Mouse (Mus musculus): ENCODE data around the gene Adck2. TPM values are rescaled to one million over a fixed set of nuclear protein-coding genes. Genes with fewer than 3 reads are reported as not detected.

Adck2 gene
- polyA plus RNA-seq (2014; fragmentation: Nextera tagmentation; extraction: Ambion mirVana) = 37.5 and 38.0 TPM in 2 replicates

DNA sequence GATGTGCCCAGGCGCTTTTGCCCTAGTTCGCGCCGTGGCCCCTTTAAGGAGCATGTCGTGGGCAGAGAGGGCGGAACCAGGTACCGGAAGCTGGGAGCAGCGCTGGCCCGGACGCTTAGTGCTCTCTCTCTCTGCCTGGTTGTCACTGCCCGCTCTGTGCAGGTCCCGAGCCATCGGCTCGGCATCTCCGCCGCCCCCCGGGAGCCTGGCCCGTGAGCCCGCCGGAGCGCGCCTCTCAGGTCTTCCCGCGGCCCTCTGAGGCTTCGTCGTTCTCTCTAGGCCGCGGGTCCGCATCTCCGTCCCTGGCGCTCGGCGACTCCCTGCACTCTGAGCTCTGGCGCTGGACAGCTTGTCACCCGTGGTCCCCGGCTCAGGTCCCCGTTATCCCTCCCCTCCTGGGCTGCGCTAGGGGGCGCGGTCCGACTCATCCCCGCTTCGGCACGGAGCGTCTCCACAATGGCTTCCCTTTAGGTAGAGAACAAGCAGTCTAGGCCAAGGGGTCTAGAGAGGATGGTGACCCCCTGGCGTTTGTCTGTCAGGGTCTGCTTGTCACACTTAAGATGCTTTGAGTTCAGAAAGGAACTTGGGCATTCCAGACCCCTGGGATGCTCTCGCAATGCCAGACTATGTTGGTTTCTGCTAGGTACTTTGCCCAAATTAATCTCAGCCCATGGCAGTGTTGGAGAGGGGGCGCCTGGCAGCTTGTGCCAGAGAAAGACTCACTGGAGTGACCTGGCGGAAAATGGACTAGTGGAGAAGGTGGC lies at the start of gene Adck2:
Gene Adck2, plus strand, starts transcription at position 83 of the 764 bp plus-strand sequence.
- peak; percentile 95 for ATAC-seq (ENCODE audit: low FRiP score)

GRCm38 (mm10) chr6:39526797-39527196 lies 46.9 kb upstream of the Adck2 start:
- no peak overlapping the region for H3K9ac ChIP-seq
- peaks cover 16% of the 10 kb centered on the region for H3K36me3 ChIP-seq (replicated peaks; ENCODE audit: control insufficient read depth, insufficient read depth)
- no peak overlapping the region for H3K4me2 ChIP-seq (replicated peaks)
- H3K4me3 ChIP-seq (replicated peaks; ENCODE audit: low read length) = no peak overlapping the region
- no peaks in the 10 kb centered on the region for H3K27me3 ChIP-seq (ENCODE audit: control insufficient read depth, insufficient read depth, low read length)
- WGBS = 72% methylated on average over 8 of the region's 10 CpGs
- DNase-seq (ENCODE audit: low spot score) = no peak
- no peak for ATAC-seq (ENCODE audit: low FRiP score)
- H3K9me3 ChIP-seq (ENCODE audit: control insufficient read depth, low read length) = no peaks in the 10 kb centered on the region
- H3K27ac ChIP-seq = peak overlapping the region; percentile 83
- peaks cover 25% of the 10 kb centered on the region for H3K4me1 ChIP-seq (replicated peaks; ENCODE audit: control insufficient read depth, insufficient read depth, low read length)

More for the DNA sequence above, at the start of gene Adck2:
- peak within 1 kb of the TSS; percentile 80 for H3K4me2 ChIP-seq (replicated peaks)
- peak within 1 kb of the TSS; percentile 91 for H3K9ac ChIP-seq
- peaks cover 11% of the 10 kb centered on the region for H3K36me3 ChIP-seq (replicated peaks; ENCODE audit: control insufficient read depth, insufficient read depth)
- peaks cover 11% of the 10 kb centered on the region for H3K4me1 ChIP-seq (replicated peaks; ENCODE audit: control insufficient read depth, insufficient read depth, low read length)
- peak within 1 kb of the TSS; percentile 80 for H3K4me3 ChIP-seq (replicated peaks; ENCODE audit: low read length)
- H3K27me3 ChIP-seq (ENCODE audit: control insufficient read depth, insufficient read depth, low read length) = no peaks in the 10 kb centered on the region
- H3K27ac ChIP-seq = peak within 1 kb of the TSS; percentile 96
- WGBS = under 1% methylated on average over 49 of the region's 49 CpGs
- peak; percentile 82 for DNase-seq (ENCODE audit: low spot score)
- no peaks in the 10 kb centered on the region for H3K9me3 ChIP-seq (ENCODE audit: control insufficient read depth, low read length)

DNA sequence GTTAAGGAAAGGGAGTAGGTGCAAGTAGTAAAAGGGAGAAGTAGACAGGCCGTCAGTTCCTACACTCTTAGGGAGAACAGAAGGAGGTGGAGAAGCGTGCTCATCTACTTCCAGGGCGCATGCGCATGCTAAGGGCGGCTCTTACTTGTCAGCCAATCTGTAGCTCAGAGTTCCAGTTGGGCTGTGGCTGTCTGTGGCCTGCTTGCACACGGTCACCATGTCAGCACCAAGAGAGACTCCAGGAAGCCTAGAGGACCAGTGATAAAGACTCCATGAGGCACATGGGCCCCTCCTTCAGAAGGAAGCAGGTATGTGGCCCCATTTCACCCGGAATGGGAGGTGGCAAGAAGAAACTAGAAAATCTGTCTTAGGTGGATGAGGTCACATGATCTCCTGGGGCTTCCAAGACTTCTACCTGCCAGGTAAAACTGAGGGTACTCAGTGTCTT lies 46.3 kb upstream of the Adck2 start:
- no peak overlapping the region for H3K4me2 ChIP-seq (replicated peaks)
- H3K9ac ChIP-seq = no peak overlapping the region
- H3K27ac ChIP-seq = peak overlapping the region; percentile 83
- DNase-seq (ENCODE audit: low spot score) (no peak), ATAC-seq (ENCODE audit: low FRiP score) (no peak)
- peaks cover 10% of the 10 kb centered on the region for H3K36me3 ChIP-seq (replicated peaks; ENCODE audit: control insufficient read depth, insufficient read depth)
- no peak overlapping the region for H3K4me3 ChIP-seq (replicated peaks; ENCODE audit: low read length)
- H3K27me3 ChIP-seq (ENCODE audit: control insufficient read depth, insufficient read depth, low read length) = no peaks in the 10 kb centered on the region
- no peaks in the 10 kb centered on the region for H3K9me3 ChIP-seq (ENCODE audit: control insufficient read depth, low read length)
- 75% methylated on average over 7 of the region's 7 CpGs for WGBS
- peaks cover 25% of the 10 kb centered on the region for H3K4me1 ChIP-seq (replicated peaks; ENCODE audit: control insufficient read depth, insufficient read depth, low read length)

DNA sequence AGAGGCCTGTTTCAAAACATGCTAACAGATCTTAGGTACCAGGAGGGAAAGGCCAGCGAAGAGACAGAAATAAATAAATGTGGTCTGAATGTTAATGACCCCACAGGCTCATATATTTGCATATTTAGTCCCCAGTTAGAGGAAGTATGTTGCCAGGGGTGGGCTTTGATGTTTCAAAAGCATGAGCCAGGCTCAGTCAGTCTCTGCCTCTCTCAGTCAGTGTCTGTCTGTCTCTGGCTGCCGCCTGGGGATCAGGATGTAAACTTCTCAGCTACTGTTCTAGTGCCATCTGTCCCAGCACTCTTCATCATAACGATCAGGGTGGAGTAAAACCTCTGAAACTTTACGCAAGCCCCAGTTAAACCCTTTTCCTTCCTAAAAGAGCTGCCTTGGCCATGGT lies 45.9 kb upstream of the Adck2 start:
- DNase-seq (ENCODE audit: low spot score) = no peak
- Histone ChIP-seq H3K27me3 (ENCODE audit: control insufficient read depth, insufficient read depth, low read length) (no peaks in the 10 kb centered on the region), H3K9ac (no peak overlapping the region)

GRCm38 (mm10) chr6:39528671-39529535 lies 44.8 kb upstream of the Adck2 start:
- DNase-seq (ENCODE audit: low spot score) = peak; percentile 69
- H3K27ac ChIP-seq = peak overlapping the region; percentile 83
- peak; percentile 93 for ATAC-seq (ENCODE audit: low FRiP score)
- 31% methylated on average over 12 of the region's 12 CpGs for WGBS
- H3K36me3 ChIP-seq (replicated peaks; ENCODE audit: control insufficient read depth, insufficient read depth) = 0 out of 2 replicates have a peak, but pooled peaks cover 3% of the 10 kb centered on the region
- no peaks in the 10 kb centered on the region for H3K27me3 ChIP-seq (ENCODE audit: control insufficient read depth, insufficient read depth, low read length)
- peaks cover 25% of the 10 kb centered on the region for H3K4me1 ChIP-seq (replicated peaks; ENCODE audit: control insufficient read depth, insufficient read depth, low read length)
- H3K4me2 ChIP-seq (replicated peaks) = peak overlapping the region; percentile 17; the same call in 1 of the 2 replicates
- H3K9me3 ChIP-seq (ENCODE audit: control insufficient read depth, low read length) = no peaks in the 10 kb centered on the region
- no peak overlapping the region for H3K4me3 ChIP-seq (replicated peaks; ENCODE audit: low read length)
- no peak overlapping the region for H3K9ac ChIP-seq

More for the DNA sequence above, 45.9 kb upstream of the Adck2 start:
- H3K36me3 ChIP-seq (replicated peaks; ENCODE audit: control insufficient read depth, insufficient read depth) = peaks cover 8% of the 10 kb centered on the region
- H3K4me1 ChIP-seq (replicated peaks; ENCODE audit: control insufficient read depth, insufficient read depth, low read length) = peaks cover 25% of the 10 kb centered on the region
- no peak overlapping the region for H3K4me3 ChIP-seq (replicated peaks; ENCODE audit: low read length)
- WGBS = 26% methylated on average over 4 of the region's 4 CpGs
- H3K27ac ChIP-seq = peak overlapping the region; percentile 83
- H3K9me3 ChIP-seq (ENCODE audit: control insufficient read depth, low read length) = no peaks in the 10 kb centered on the region
- H3K4me2 ChIP-seq (replicated peaks) = no peak overlapping the region
- peak; percentile 45; the same call in 1 of the 2 replicates for ATAC-seq (ENCODE audit: low FRiP score)

- Histone ChIP-seq H3K4me2 (replicated peaks) (no peak overlapping the region), H3K36me3 (replicated peaks; ENCODE audit: control insufficient read depth, insufficient read depth) (0 out of 2 replicates have a peak, but pooled peaks cover 3% of the 10 kb centered on the region), H3K4me1 (replicated peaks; ENCODE audit: control insufficient read depth, insufficient read depth, low read length) (peaks cover 7% of the 10 kb centered on the region), H3K4me3 (replicated peaks; ENCODE audit: low read length) (no peak overlapping the region), H3K9me3 (ENCODE audit: control insufficient read depth, low read length) (no peaks in the 10 kb centered on the region), H3K27me3 (ENCODE audit: control insufficient read depth, insufficient read depth, low read length) (no peaks in the 10 kb centered on the region), H3K9ac (no peak overlapping the region), H3K27ac (no peak overlapping the region)
- DNase-seq (ENCODE audit: low spot score) (no peak), ATAC-seq (ENCODE audit: low FRiP score) (no peak)
These were observed 38.7 kb upstream of the Adck2 start for GRCm38 (mm10) chr6:39534944-39535343.

- no peaks in the 10 kb centered on the region for H3K27me3 ChIP-seq (ENCODE audit: control insufficient read depth, insufficient read depth, low read length)
- H3K4me3 ChIP-seq (replicated peaks; ENCODE audit: low read length) = no peak overlapping the region
- no peak overlapping the region for H3K27ac ChIP-seq
- no peaks in the 10 kb centered on the region for H3K9me3 ChIP-seq (ENCODE audit: control insufficient read depth, low read length)
- DNase-seq (ENCODE audit: low spot score) (no peak), ATAC-seq (ENCODE audit: low FRiP score) (no peak)
- H3K4me2 ChIP-seq (replicated peaks) = no peak overlapping the region
- no peak overlapping the region for H3K9ac ChIP-seq
- H3K4me1 ChIP-seq (replicated peaks; ENCODE audit: control insufficient read depth, insufficient read depth, low read length) = peaks cover 18% of the 10 kb centered on the region
- 71% methylated on average over 1 of the region's 1 CpGs for WGBS
- H3K36me3 ChIP-seq (replicated peaks; ENCODE audit: control insufficient read depth, insufficient read depth) = 0 out of 2 replicates have a peak, but pooled peaks cover 3% of the 10 kb centered on the region
These were observed 37.1 kb upstream of the Adck2 start for GRCm38 (mm10) chr6:39536621-39537020.

DNA sequence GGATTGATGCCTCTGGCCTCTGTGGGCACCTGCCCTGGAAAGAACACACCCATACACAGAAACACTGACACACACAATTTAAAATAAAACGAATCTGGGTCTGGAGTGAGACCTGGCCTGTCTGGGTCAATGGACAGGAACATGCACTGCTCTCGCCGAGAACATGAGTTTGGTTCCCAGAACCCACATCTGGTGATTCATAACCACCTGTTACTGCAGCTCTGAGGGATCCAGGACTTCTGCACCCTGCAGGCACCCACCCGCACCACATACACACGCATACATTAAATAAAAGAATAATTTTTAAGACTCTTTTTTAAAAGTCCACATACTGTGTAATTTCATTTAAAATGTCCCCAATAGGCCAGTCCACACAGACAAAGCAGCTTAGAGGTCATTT lies 36.4 kb upstream of the Adck2 start:
- H3K9me3 ChIP-seq (ENCODE audit: control insufficient read depth, low read length) = no peaks in the 10 kb centered on the region
- no peak overlapping the region for H3K4me3 ChIP-seq (replicated peaks; ENCODE audit: low read length)
- peaks cover 20% of the 10 kb centered on the region for H3K4me1 ChIP-seq (replicated peaks; ENCODE audit: control insufficient read depth, insufficient read depth, low read length)
- H3K9ac ChIP-seq = no peak overlapping the region
- WGBS = 96% methylated on average over 5 of the region's 5 CpGs
- no peak for ATAC-seq (ENCODE audit: low FRiP score)
- no peaks in the 10 kb centered on the region for H3K27me3 ChIP-seq (ENCODE audit: control insufficient read depth, insufficient read depth, low read length)
- H3K36me3 ChIP-seq (replicated peaks; ENCODE audit: control insufficient read depth, insufficient read depth) = 0 out of 2 replicates have a peak, but pooled peaks cover 3% of the 10 kb centered on the region
- no peak overlapping the region for H3K4me2 ChIP-seq (replicated peaks)
- H3K27ac ChIP-seq = no peak overlapping the region
- no peak for DNase-seq (ENCODE audit: low spot score)

GRCm38 (mm10) chr6:39538227-39538626 lies 35.4 kb upstream of the Adck2 start:
- no peaks in the 10 kb centered on the region for H3K27me3 ChIP-seq (ENCODE audit: control insufficient read depth, insufficient read depth, low read length)
- DNase-seq (ENCODE audit: low spot score) = no peak
- no peak overlapping the region; the same call in 1 of the 2 replicates for H3K27ac ChIP-seq
- H3K36me3 ChIP-seq (replicated peaks; ENCODE audit: control insufficient read depth, insufficient read depth) = no peaks in the 10 kb centered on the region
- WGBS = 81% methylated on average over 8 of the region's 8 CpGs
- no peak overlapping the region for H3K4me3 ChIP-seq (replicated peaks; ENCODE audit: low read length)
- no peak overlapping the region for H3K9ac ChIP-seq
- peaks cover 30% of the 10 kb centered on the region for H3K4me1 ChIP-seq (replicated peaks; ENCODE audit: control insufficient read depth, insufficient read depth, low read length)
- H3K9me3 ChIP-seq (ENCODE audit: control insufficient read depth, low read length) = no peaks in the 10 kb centered on the region
- ATAC-seq (ENCODE audit: low FRiP score) = no peak
- no peak overlapping the region for H3K4me2 ChIP-seq (replicated peaks)

Measured in hindbrain, embryonic 14.5 days (tissue).